Mouse (Mus musculus): Measurements from ENCODE around the gene Rbm17. TPM values are rescaled to one million over a fixed set of nuclear protein-coding genes. Genes with fewer than 3 reads are reported as not detected.
"Not testable (repeated sequence)": the region's sequence is repeated elsewhere in the genome, so short reads cannot be mapped to it uniquely, and the experiment has no call there.

Gene Rbm17
- polyA plus RNA-seq, 1 experiment from 2014 or later, result 200 TPM

DNA sequence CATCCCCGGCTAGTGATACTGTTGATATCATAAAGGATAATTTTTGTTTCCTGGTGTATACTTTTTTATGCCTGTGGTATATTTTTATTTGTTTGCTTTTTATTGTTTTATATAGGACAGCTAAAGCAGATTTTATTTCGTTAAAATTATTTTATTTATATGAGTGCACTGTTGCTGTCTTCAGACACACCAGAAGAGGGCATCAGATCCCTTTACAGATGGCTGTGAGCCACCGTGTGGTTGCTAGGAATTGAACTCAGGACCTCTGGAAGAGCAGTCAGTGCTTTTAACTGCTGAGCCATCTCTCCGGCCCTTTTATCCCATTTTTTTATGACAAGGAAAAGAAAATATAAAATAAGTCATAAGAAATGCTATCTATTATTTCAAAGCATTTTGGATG, 2.8 kb upstream of the Rbm17 start:
- H3K27me3 ChIP-seq (ENCODE audit: control insufficient read depth, insufficient read depth, low read length); H3K9ac ChIP-seq (ENCODE audit: low read length); H3K9me3 ChIP-seq (ENCODE audit: control insufficient read depth, low read length); H3K4me3 ChIP-seq (ENCODE audit: low read depth, low read length); H3K27ac ChIP-seq (ENCODE audit: low read depth, low read length); H3K4me1 ChIP-seq (replicated peaks; ENCODE audit: control insufficient read depth, insufficient read depth, low read length); ATAC-seq (replicated peaks; ENCODE audit: low FRiP score); H3K36me3 ChIP-seq (ENCODE audit: control insufficient read depth, insufficient read depth, low read length); DNase-seq (ENCODE audit: low spot score); H3K4me2 ChIP-seq (ENCODE audit: low read depth, low read length, severe bottlenecking): not testable (repeated sequence)
- 80% methylated on average over 4 of the region's 4 CpGs for WGBS

DNA sequence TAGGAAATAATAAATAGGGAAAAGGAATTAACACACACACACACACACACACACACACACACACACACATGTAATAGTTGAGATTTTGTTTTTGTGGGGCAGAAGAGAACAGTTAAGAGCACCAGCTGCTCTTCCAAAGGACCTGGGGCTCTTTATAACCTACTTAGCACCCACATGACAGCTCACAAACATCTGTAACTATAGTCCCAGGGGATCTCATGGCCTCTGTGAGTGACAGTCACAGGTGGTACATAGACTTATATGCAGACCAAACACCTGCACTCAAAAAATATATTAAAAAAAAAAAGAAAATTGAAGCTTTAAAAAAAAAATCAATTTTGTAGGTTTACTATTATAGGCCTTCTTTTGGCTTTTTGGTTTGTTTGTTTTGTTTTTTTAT, 958 bp upstream of the Rbm17 start:
- Histone ChIP-seq H3K4me1 (replicated peaks; ENCODE audit: control insufficient read depth, insufficient read depth, low read length) (peaks cover 5% of the 10 kb centered on the region; the same call in 1 of the 2 replicates), H3K4me2 (ENCODE audit: low read depth, low read length, severe bottlenecking) (no peak overlapping the region), H3K27me3 (ENCODE audit: control insufficient read depth, insufficient read depth, low read length) (no peaks in the 10 kb centered on the region), H3K27ac (ENCODE audit: low read depth, low read length) (no peak overlapping the region), H3K36me3 (ENCODE audit: control insufficient read depth, insufficient read depth, low read length) (peaks cover 2% of the 10 kb centered on the region; the same call in 1 of the 2 replicates), H3K9me3 (ENCODE audit: control insufficient read depth, low read length) (no peaks in the 10 kb centered on the region), H3K9ac (ENCODE audit: low read length) (no peak overlapping the region), H3K4me3 (ENCODE audit: low read depth, low read length) (no peak overlapping the region)
- no peak for ATAC-seq (replicated peaks; ENCODE audit: low FRiP score)
- no peak for DNase-seq (ENCODE audit: low spot score)

DNA sequence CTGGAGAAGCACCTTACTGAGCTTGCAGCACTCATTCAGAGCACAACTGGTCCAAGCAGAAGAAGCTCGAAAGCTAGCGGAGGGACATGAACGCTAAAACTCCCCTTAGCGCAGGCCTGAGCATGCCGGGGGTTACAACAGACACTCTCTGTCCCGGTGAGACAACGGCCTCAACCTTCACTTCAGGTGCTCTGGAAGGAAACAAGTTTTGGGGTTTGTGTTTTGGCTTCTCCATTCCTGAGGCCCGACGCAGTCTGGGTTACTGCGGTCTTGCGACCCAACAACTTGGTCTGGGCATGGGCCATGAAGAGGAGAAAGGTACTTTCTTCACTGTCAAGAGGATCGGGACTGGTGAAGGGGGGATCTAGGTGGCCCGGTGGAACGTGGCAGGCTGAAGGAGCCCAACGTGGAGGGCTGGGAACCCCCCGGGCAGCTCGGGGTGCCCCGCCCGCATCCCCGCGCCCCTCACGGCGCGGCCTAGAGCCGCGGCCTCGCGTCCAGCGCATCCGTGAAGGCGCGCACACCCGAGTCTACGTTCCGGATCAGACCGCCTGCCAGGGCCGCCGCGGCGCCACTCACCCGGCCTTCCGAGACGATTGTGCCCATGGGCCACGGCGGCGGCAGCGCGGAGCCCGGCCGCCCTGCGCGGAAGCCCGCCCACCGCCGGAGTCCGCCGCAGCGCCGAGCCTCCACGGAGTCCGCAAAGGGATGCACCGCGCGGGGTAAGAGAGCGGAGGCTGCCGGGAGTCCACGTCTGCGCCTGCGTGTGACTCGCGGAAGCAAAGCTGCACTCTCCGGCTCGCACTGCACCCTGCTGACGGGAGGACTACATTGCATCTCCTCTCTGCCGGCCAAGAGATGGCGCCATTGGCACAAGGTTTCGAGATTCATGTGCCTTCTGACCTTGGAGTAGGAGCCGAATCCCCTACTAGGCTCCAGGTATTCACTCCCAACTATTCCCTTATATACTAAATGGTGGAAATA, 1.2 kb downstream of the Rbm17 start:
- H3K9ac ChIP-seq (ENCODE audit: low read length), result peak overlapping the region; percentile 97
- peaks cover 4% of the 10 kb centered on the region; the same call in 1 of the 2 replicates for H3K36me3 ChIP-seq (ENCODE audit: control insufficient read depth, insufficient read depth, low read length)
- ATAC-seq (replicated peaks; ENCODE audit: low FRiP score) (peak; percentile 99), DNase-seq (ENCODE audit: low spot score) (peak; percentile 97)
- peak overlapping the region; percentile 69 for H3K4me2 ChIP-seq (ENCODE audit: low read depth, low read length, severe bottlenecking)
- H3K27me3 ChIP-seq (ENCODE audit: control insufficient read depth, insufficient read depth, low read length), result no peaks in the 10 kb centered on the region
- no peak overlapping the region for H3K27ac ChIP-seq (ENCODE audit: low read depth, low read length)
- peak overlapping the region; percentile 95 for H3K4me3 ChIP-seq (ENCODE audit: low read depth, low read length)
- H3K9me3 ChIP-seq (ENCODE audit: control insufficient read depth, low read length), result no peaks in the 10 kb centered on the region
- under 1% methylated on average over 61 of the region's 78 CpGs for WGBS
- peaks cover 5% of the 10 kb centered on the region; the same call in 1 of the 2 replicates for H3K4me1 ChIP-seq (replicated peaks; ENCODE audit: control insufficient read depth, insufficient read depth, low read length)

DNA sequence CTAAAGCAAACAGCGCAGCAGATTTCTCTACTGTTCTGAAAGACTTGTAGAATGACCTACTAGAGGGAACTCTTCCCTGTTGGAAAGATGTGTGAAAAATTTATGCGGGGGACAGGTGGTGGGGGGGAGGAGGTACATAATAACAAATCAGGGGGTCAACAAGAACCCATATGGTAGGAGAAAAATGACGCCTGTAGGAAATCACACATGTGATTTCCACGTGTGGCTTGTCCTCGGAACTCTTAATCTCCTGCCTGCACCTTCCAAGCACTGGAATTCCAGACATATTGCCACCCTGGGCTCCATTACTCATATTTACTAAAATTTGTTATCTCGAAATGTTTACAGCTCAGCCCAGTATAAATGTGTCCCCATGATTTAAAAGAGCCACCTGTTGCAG, 2.2 kb downstream of the Rbm17 start:
- WGBS, result 90% methylated on average over 6 of the region's 6 CpGs
- no peaks in the 10 kb centered on the region for H3K27me3 ChIP-seq (ENCODE audit: control insufficient read depth, insufficient read depth, low read length)
- DNase-seq (ENCODE audit: low spot score) (no peak), ATAC-seq (replicated peaks; ENCODE audit: low FRiP score) (no peak)
- peak overlapping the region; percentile 95 for H3K4me3 ChIP-seq (ENCODE audit: low read depth, low read length)
- peak overlapping the region; percentile 97 for H3K9ac ChIP-seq (ENCODE audit: low read length)
- H3K36me3 ChIP-seq (ENCODE audit: control insufficient read depth, insufficient read depth, low read length), result peaks cover 14% of the 10 kb centered on the region; the same call in 1 of the 2 replicates
- no peaks in the 10 kb centered on the region for H3K9me3 ChIP-seq (ENCODE audit: control insufficient read depth, low read length)
- H3K4me1 ChIP-seq (replicated peaks; ENCODE audit: control insufficient read depth, insufficient read depth, low read length), result peaks cover 5% of the 10 kb centered on the region; the same call in 1 of the 2 replicates
- no peak overlapping the region for H3K27ac ChIP-seq (ENCODE audit: low read depth, low read length)
- peak overlapping the region; percentile 69 for H3K4me2 ChIP-seq (ENCODE audit: low read depth, low read length, severe bottlenecking)

DNA sequence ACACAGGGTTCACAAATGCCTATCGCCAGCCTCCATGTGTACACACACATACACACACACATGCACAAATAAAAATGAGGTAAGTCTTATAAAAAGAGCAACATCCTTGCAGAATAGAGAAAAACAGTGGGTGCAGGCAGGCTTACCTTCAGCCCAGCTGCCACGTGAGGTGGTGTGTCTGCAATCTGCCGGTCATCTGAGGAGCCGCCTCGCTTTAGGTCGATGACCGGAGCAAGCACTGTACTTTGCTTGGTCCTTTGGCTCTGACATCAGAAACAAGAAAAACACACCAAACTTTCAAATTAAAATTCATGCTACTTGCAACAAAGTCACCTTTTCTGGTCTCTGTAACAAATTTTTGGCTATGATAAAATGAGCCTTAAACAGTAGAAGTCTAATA, 6.0 kb downstream of the Rbm17 start:
- no peak overlapping the region for H3K27ac ChIP-seq (ENCODE audit: low read depth, low read length)

DNA sequence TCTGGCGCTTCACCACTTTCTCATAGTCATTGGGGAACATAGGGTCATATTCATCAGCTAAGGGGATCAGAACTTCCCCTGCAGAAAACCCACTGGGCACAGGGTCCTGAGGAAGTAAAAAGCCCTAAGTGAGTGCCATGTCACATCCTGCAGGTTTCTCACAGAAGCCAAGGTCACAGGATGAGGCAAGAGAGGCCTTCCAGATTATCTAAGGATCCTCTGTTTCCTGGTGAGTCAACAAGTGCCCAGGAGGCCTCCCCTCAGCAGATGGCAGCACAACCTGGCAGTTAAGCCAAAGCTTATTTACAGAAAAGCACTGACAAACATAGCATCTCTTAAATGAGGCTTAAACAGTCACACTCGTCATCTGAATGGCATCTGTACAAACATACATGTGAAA, 7.3 kb downstream of the Rbm17 start:
- 90% methylated on average over 2 of the region's 2 CpGs for WGBS
- H3K36me3 ChIP-seq (ENCODE audit: control insufficient read depth, insufficient read depth, low read length), result peaks cover 26% of the 10 kb centered on the region; the same call in 1 of the 2 replicates

More for the DNA sequence above, 6.0 kb downstream of the Rbm17 start:
- ATAC-seq (replicated peaks; ENCODE audit: low FRiP score) (no peak), DNase-seq (ENCODE audit: low spot score) (no peak)
- H3K9me3 ChIP-seq (ENCODE audit: control insufficient read depth, low read length), result no peaks in the 10 kb centered on the region
- H3K27me3 ChIP-seq (ENCODE audit: control insufficient read depth, insufficient read depth, low read length), result no peaks in the 10 kb centered on the region
- no peak overlapping the region for H3K4me3 ChIP-seq (ENCODE audit: low read depth, low read length)
- H3K36me3 ChIP-seq (ENCODE audit: control insufficient read depth, insufficient read depth, low read length), result peaks cover 26% of the 10 kb centered on the region; the same call in 1 of the 2 replicates
- peaks cover 5% of the 10 kb centered on the region; the same call in 1 of the 2 replicates for H3K4me1 ChIP-seq (replicated peaks; ENCODE audit: control insufficient read depth, insufficient read depth, low read length)
- WGBS, result 97% methylated on average over 7 of the region's 7 CpGs
- H3K4me2 ChIP-seq (ENCODE audit: low read depth, low read length, severe bottlenecking), result no peak overlapping the region
- no peak overlapping the region for H3K9ac ChIP-seq (ENCODE audit: low read length)

DNA sequence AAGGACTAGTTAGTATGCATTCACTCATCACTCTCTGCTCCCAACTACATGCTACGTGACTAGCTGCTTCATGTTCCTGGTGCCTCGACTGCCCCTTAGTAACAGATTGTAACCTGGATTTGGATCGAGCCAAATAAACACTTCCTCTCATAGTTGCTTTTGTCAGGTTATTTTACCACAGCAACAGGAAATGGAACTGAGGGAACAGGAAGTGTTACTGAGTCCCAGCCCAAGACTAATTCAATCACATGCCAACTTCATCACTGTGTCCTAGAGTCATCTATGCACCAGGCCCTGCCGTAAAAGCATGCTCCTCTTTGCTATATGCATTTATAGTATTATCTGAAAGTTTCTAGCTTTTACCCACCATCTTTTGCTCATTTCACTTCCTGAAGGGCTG, 16.0 kb downstream of the Rbm17 start:
- ATAC-seq (replicated peaks; ENCODE audit: low FRiP score), result no peak

More for the DNA sequence above, 7.3 kb downstream of the Rbm17 start:
- no peak overlapping the region for H3K4me3 ChIP-seq (ENCODE audit: low read depth, low read length)
- no peak overlapping the region for H3K4me2 ChIP-seq (ENCODE audit: low read depth, low read length, severe bottlenecking)
- H3K9me3 ChIP-seq (ENCODE audit: control insufficient read depth, low read length), result no peaks in the 10 kb centered on the region
- H3K27ac ChIP-seq (ENCODE audit: low read depth, low read length), result no peak overlapping the region
- peaks cover under 1% of the 10 kb centered on the region; the same call in 1 of the 2 replicates for H3K4me1 ChIP-seq (replicated peaks; ENCODE audit: control insufficient read depth, insufficient read depth, low read length)
- no peaks in the 10 kb centered on the region for H3K27me3 ChIP-seq (ENCODE audit: control insufficient read depth, insufficient read depth, low read length)
- no peak overlapping the region for H3K9ac ChIP-seq (ENCODE audit: low read length)
- no peak for DNase-seq (ENCODE audit: low spot score)
- ATAC-seq (replicated peaks; ENCODE audit: low FRiP score), result no peak

DNA sequence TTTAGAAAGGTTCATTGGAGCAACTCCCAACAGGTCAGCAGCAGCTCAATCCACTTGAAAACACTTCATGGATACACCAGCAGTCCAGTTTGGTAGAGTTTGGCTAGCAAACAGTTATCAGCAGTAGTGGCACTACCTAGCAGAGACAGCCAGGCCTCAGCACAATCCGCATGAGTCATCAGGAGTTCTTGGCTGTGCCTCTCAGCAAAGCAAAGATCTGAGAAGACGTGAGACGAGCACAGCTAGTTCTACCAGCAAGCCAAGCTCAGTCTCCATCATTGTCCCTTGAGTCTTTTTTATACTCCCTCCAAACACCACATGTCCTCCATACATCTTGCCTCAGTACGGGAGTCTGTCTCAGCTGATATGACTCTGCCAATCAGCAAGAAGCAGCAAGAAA, 24.6 kb downstream of the Rbm17 start:
- no peak overlapping the region for H3K4me3 ChIP-seq (ENCODE audit: low read depth, low read length)
- ATAC-seq (replicated peaks; ENCODE audit: low FRiP score) (no peak), DNase-seq (ENCODE audit: low spot score) (no peak)
- no peaks in the 10 kb centered on the region for H3K4me1 ChIP-seq (replicated peaks; ENCODE audit: control insufficient read depth, insufficient read depth, low read length)
- H3K9ac ChIP-seq (ENCODE audit: low read length), result no peak overlapping the region
- no peaks in the 10 kb centered on the region; the same call in 1 of the 2 replicates for H3K36me3 ChIP-seq (ENCODE audit: control insufficient read depth, insufficient read depth, low read length)
- WGBS, result 91% methylated on average over 4 of the region's 4 CpGs
- no peaks in the 10 kb centered on the region for H3K27me3 ChIP-seq (ENCODE audit: control insufficient read depth, insufficient read depth, low read length)
- no peak overlapping the region for H3K4me2 ChIP-seq (ENCODE audit: low read depth, low read length, severe bottlenecking)
- no peak overlapping the region for H3K27ac ChIP-seq (ENCODE audit: low read depth, low read length)
- H3K9me3 ChIP-seq (ENCODE audit: control insufficient read depth, low read length), result no peaks in the 10 kb centered on the region

More for the DNA sequence above, 16.0 kb downstream of the Rbm17 start:
- H3K4me3 ChIP-seq (ENCODE audit: low read depth, low read length), result no peak overlapping the region
- H3K4me1 ChIP-seq (replicated peaks; ENCODE audit: control insufficient read depth, insufficient read depth, low read length), result no peaks in the 10 kb centered on the region
- no peak for DNase-seq (ENCODE audit: low spot score)
- H3K9me3 ChIP-seq (ENCODE audit: control insufficient read depth, low read length), result no peaks in the 10 kb centered on the region
- 92% methylated on average over 4 of the region's 4 CpGs for WGBS
- peaks cover 11% of the 10 kb centered on the region for H3K36me3 ChIP-seq (ENCODE audit: control insufficient read depth, insufficient read depth, low read length)
- no peak overlapping the region for H3K9ac ChIP-seq (ENCODE audit: low read length)
- H3K27ac ChIP-seq (ENCODE audit: low read depth, low read length), result no peak overlapping the region
- no peak overlapping the region for H3K4me2 ChIP-seq (ENCODE audit: low read depth, low read length, severe bottlenecking)
- no peaks in the 10 kb centered on the region for H3K27me3 ChIP-seq (ENCODE audit: control insufficient read depth, insufficient read depth, low read length)
